Mouse (Mus musculus): Measurements from ENCODE around the gene Fgf18.

The Fgf18 gene

GRCm38 (mm10) chr11:33070520-33070919 is 76.7 kb downstream of the Fgf18 start:
- no peak for DNase-seq (ENCODE audit: low spot score in 2 of 2)

Data from heart, adult 9 months (tissue).